13 mouse cellular contexts compared by ENCODE assay signal in the genomic region with DNA sequence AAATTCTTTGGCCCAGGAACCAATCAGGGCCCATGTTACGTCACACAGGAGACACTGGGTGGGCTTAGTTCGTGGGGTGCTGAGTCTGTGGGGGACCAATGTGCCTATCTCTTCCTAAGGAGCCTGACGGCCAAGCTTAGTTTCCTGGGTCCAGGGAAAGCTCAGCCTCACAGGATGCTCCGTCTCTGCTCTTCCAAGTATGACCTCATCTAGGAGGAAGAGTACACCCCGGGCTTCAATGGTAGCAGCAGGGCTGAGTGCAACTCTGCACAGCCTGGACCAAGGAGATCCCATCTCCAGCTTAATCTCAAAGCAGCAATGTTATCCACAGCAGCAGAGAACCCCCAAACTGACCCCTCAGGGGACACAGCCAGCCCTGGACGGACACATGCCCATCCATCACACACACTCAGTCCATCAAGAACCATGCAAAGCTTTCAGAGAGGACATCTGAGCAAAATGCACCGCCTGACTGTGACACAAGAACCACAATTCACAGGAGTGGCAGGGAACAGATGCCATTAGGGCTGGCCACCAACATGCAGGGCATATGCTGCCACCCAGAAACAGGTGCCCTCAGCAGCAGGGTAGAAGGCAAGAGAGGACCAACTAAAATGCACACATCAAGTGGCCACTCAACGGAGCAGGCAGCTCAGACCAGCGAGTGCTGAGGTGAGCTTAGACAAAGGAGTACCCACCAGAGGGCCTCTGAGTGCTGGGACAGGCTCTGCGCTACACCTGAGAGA. TPM values are rescaled to one million over a fixed set of nuclear protein-coding genes. Genes with fewer than 3 reads are reported as not detected.
DNase-seq lines count a peak whose midpoint lies in the region; ATAC-seq and TF ChIP-seq lines count a peak whose summit lies in the region.
"Had no signal": no experiment of that assay in that cellular context is flagged by ENCODE, and none has a peak within 500 bp of the region (broad histone marks: within the 10 kb centered on the region; RNA-seq: fewer than 3 reads in every experiment).

No protein-coding gene starts in this region.

- WGBS in heart, adult 2 months: 45% methylated on average over 10 of the region's 10 CpGs
- WGBS in midbrain, embryonic 12.5 days: 86% methylated on average over 10 of the region's 10 CpGs
- WGBS in midbrain, embryonic 11.5 days: 84% methylated on average over 10 of the region's 10 CpGs
- WGBS in hindbrain, embryonic 12.5 days: 85% methylated on average over 10 of the region's 10 CpGs
- WGBS in neural tube, embryonic 15.5 days: 80% methylated on average over 10 of the region's 10 CpGs

- peak overlapping the region; percentile 56 for H3K27ac ChIP-seq in heart, adult 2 months
- H3K27ac ChIP-seq in midbrain, embryonic 12.5 days (replicated peaks): no peak overlapping the region
- H3K27ac ChIP-seq in midbrain, embryonic 11.5 days (ENCODE audit: low read depth, low read length): no peak overlapping the region
- no peak overlapping the region for H3K27ac ChIP-seq in hindbrain, embryonic 12.5 days
- peak overlapping the region; percentile 76 for H3K27ac ChIP-seq in neural tube, embryonic 15.5 days (replicated peaks)
- H3K27ac ChIP-seq: kidney, postnatal 0 days; limb, embryonic 13.5 days had no signal

- no peak overlapping the region for H3K4me3 ChIP-seq in heart, adult 2 months
- no peak overlapping the region for H3K4me3 ChIP-seq in midbrain, embryonic 12.5 days
- no peak overlapping the region for H3K4me3 ChIP-seq in midbrain, embryonic 11.5 days (ENCODE audit: low read depth, low read length)
- H3K4me3 ChIP-seq in hindbrain, embryonic 12.5 days: no peak overlapping the region
- no peak overlapping the region for H3K4me3 ChIP-seq in neural tube, embryonic 15.5 days (replicated peaks)
- H3K4me3 ChIP-seq: limb, embryonic 13.5 days had no signal

- no peaks in the 10 kb centered on the region for H3K36me3 ChIP-seq in heart, adult 2 months (ENCODE audit: control insufficient read depth, insufficient read depth, low read length)
- peaks cover 19% of the 10 kb centered on the region for H3K36me3 ChIP-seq in midbrain, embryonic 12.5 days
- H3K36me3 ChIP-seq in midbrain, embryonic 11.5 days (ENCODE audit: control insufficient read depth, insufficient read depth, low read length): peaks cover 10% of the 10 kb centered on the region
- peaks cover 15% of the 10 kb centered on the region for H3K36me3 ChIP-seq in hindbrain, embryonic 12.5 days
- H3K36me3 ChIP-seq in neural tube, embryonic 15.5 days: peaks cover 13% of the 10 kb centered on the region

- no peak for TF ChIP-seq POLR2A in heart, adult 2 months (IDR thresholded peaks at IDR 0.05; ENCODE audit: insufficient read depth, low read depth, low read length)

- no peak for TF ChIP-seq CTCF in heart, adult 2 months (IDR thresholded peaks at IDR 0.05)

- no peak for TF ChIP-seq EP300 in heart, adult 2 months (IDR thresholded peaks at IDR 0.05; ENCODE audit: insufficient read depth, low read depth, low read length)

- peaks cover 2% of the 10 kb centered on the region for H3K79me2 ChIP-seq in heart, adult 2 months (replicated peaks; ENCODE audit: control insufficient read depth, insufficient read depth, low read length)

- H3K9me3 ChIP-seq in midbrain, embryonic 12.5 days: no peaks in the 10 kb centered on the region
- H3K9me3 ChIP-seq in midbrain, embryonic 11.5 days (ENCODE audit: control insufficient read depth, low read length): no peaks in the 10 kb centered on the region
- H3K9me3 ChIP-seq in hindbrain, embryonic 12.5 days (replicated peaks): no peaks in the 10 kb centered on the region
- H3K9me3 ChIP-seq in neural tube, embryonic 15.5 days (replicated peaks): no peaks in the 10 kb centered on the region
- H3K9me3 ChIP-seq: limb, embryonic 13.5 days had no signal

- peaks cover 51% of the 10 kb centered on the region for H3K4me1 ChIP-seq in heart, adult 2 months (ENCODE audit: control insufficient read depth, insufficient read depth, low read length)
- peaks cover 54% of the 10 kb centered on the region for H3K4me1 ChIP-seq in midbrain, embryonic 12.5 days
- H3K4me1 ChIP-seq in midbrain, embryonic 11.5 days (ENCODE audit: control insufficient read depth, insufficient read depth, low read length): peaks cover 29% of the 10 kb centered on the region
- H3K4me1 ChIP-seq in hindbrain, embryonic 12.5 days: peaks cover 61% of the 10 kb centered on the region
- H3K4me1 ChIP-seq in neural tube, embryonic 15.5 days: peaks cover 64% of the 10 kb centered on the region

- H3K27me3 ChIP-seq in heart, adult 2 months (ENCODE audit: control insufficient read depth, insufficient read depth, low read length): no peaks in the 10 kb centered on the region
- no peaks in the 10 kb centered on the region for H3K27me3 ChIP-seq in midbrain, embryonic 12.5 days
- no peaks in the 10 kb centered on the region; the same call in 1 of the 2 replicates for H3K27me3 ChIP-seq in midbrain, embryonic 11.5 days (ENCODE audit: control insufficient read depth, insufficient read depth, low read length)
- no peaks in the 10 kb centered on the region for H3K27me3 ChIP-seq in hindbrain, embryonic 12.5 days
- no peaks in the 10 kb centered on the region for H3K27me3 ChIP-seq in neural tube, embryonic 15.5 days (replicated peaks)
- H3K27me3 ChIP-seq: limb, embryonic 13.5 days; Patski had no signal

- H3K4me2 ChIP-seq in midbrain, embryonic 12.5 days (replicated peaks): 0 out of 2 replicates have a peak overlapping the region, but pooled peaks have one; percentile 91
- no peak overlapping the region for H3K4me2 ChIP-seq in midbrain, embryonic 11.5 days
- H3K4me2 ChIP-seq in hindbrain, embryonic 12.5 days (replicated peaks): peak overlapping the region; percentile 19; the same call in 1 of the 2 replicates
- H3K4me2 ChIP-seq in neural tube, embryonic 15.5 days: peak overlapping the region; percentile 93

- H3K9ac ChIP-seq in heart, adult 2 months (ENCODE audit: low read depth, low read length): no peak overlapping the region
- H3K9ac ChIP-seq in midbrain, embryonic 12.5 days (replicated peaks): peak overlapping the region; percentile 37; the same call in 1 of the 2 replicates
- H3K9ac ChIP-seq in midbrain, embryonic 11.5 days (ENCODE audit: low read length): no peak overlapping the region
- 0 out of 2 replicates have a peak overlapping the region, but pooled peaks have one; percentile 18 for H3K9ac ChIP-seq in hindbrain, embryonic 12.5 days
- no peak overlapping the region for H3K9ac ChIP-seq in neural tube, embryonic 15.5 days (replicated peaks)

- DNase-seq in heart, adult 2 months: no peak
- no peak for DNase-seq in heart, postnatal 25 days (ENCODE audit: low spot score)
- no peak for DNase-seq in midbrain, embryonic 11.5 days (ENCODE audit: low spot score, missing footprints)
- DNase-seq in frontal cortex, postnatal 25 days (ENCODE audit: low spot score in 2 of 2): no peak
- DNase-seq in adrenal gland, postnatal 14 days: no peak
- DNase-seq: gastrocnemius, postnatal 25 days; lung, postnatal 10 days had no signal

- no peak for ATAC-seq in midbrain, embryonic 12.5 days (ENCODE audit: low FRiP score, low read depth)
- ATAC-seq in midbrain, embryonic 11.5 days (ENCODE audit: low FRiP score): no peak
- ATAC-seq in hindbrain, embryonic 12.5 days (ENCODE audit: low FRiP score): no peak
- no peak for ATAC-seq in neural tube, embryonic 15.5 days (ENCODE audit: low FRiP score)
- ATAC-seq: Patski had no signal

- intact Hi-C loops in heart, adult 2 months (cut with DNase I): no loop called here
- intact Hi-C loops in heart, postnatal 25 days (cut with DNase I): no loop called here

RNA-seq across cellular contexts. Expression of a gene that starts 2.9 kb away (rescaled TPM):
- 10 to 100 TPM; 85.9 to 93.3 TPM for total RNA-seq in heart, adult 2 months (2021)
- polyA plus RNA-seq in heart, adult 2 months (2012; rRNA removed): 106 and 107 TPM in 2 replicates
- total RNA-seq in heart, postnatal 25 days (2021): 10 to 100 TPM; 82.3 to 89.7 TPM
- 38.2 and 39.3 TPM in 2 replicates for polyA plus RNA-seq in midbrain, embryonic 12.5 days (2016; fragmentation: Nextera tagmentation; extraction: Ambion mirVana)
- polyA plus RNA-seq in midbrain, embryonic 11.5 days (2014; fragmentation: Nextera tagmentation; extraction: Ambion mirVana): 15.8 and 18.4 TPM in 2 replicates
- polyA plus RNA-seq in hindbrain, embryonic 12.5 days (2016; fragmentation: Nextera tagmentation; extraction: Ambion mirVana): 39.6 and 39.7 TPM in 2 replicates
- 45.2 and 48.5 TPM in 2 replicates for polyA plus RNA-seq in neural tube, embryonic 15.5 days (2015; fragmentation: Nextera tagmentation; extraction: Ambion mirVana)
- 32.1 and 36.3 TPM in 2 replicates for total RNA-seq in adrenal gland, postnatal 14 days (2021)

RNA-seq across cellular contexts. Expression of a gene that starts 32.5 kb away (rescaled TPM):
- total RNA-seq in heart, adult 2 months (2021): 1 to 10 TPM; 3.4 to 4.2 TPM
- 3.6 and 4.7 TPM in 2 replicates for polyA plus RNA-seq in heart, adult 2 months (2012; rRNA removed)
- total RNA-seq in heart, postnatal 25 days (2021): 1 to 10 TPM; 4.0 to 4.3 TPM
- 13.2 and 14.0 TPM in 2 replicates for polyA plus RNA-seq in midbrain, embryonic 12.5 days (2016; fragmentation: Nextera tagmentation; extraction: Ambion mirVana)
- polyA plus RNA-seq in midbrain, embryonic 11.5 days (2014; fragmentation: Nextera tagmentation; extraction: Ambion mirVana): 7.8 and 8.7 TPM in 2 replicates
- 16.9 and 19.6 TPM in 2 replicates for polyA plus RNA-seq in hindbrain, embryonic 12.5 days (2016; fragmentation: Nextera tagmentation; extraction: Ambion mirVana)
- 16.0 and 18.0 TPM in 2 replicates for polyA plus RNA-seq in neural tube, embryonic 15.5 days (2015; fragmentation: Nextera tagmentation; extraction: Ambion mirVana)
- 4.4 and 19.1 TPM in 2 replicates for total RNA-seq in adrenal gland, postnatal 14 days (2021)

RNA-seq across cellular contexts. Expression of a gene that starts 39.2 kb away (rescaled TPM):
- total RNA-seq in heart, adult 2 months (2021): 10 to 100 TPM; 22.3 to 26.0 TPM
- polyA plus RNA-seq in heart, adult 2 months (2012; rRNA removed): 19.0 and 20.3 TPM in 2 replicates
- total RNA-seq in heart, postnatal 25 days (2021): 10 to 100 TPM; 22.5 to 30.5 TPM
- polyA plus RNA-seq in midbrain, embryonic 12.5 days (2016; fragmentation: Nextera tagmentation; extraction: Ambion mirVana): 17.3 and 17.5 TPM in 2 replicates
- 18.6 and 21.4 TPM in 2 replicates for polyA plus RNA-seq in midbrain, embryonic 11.5 days (2014; fragmentation: Nextera tagmentation; extraction: Ambion mirVana)
- 18.8 and 18.9 TPM in 2 replicates for polyA plus RNA-seq in hindbrain, embryonic 12.5 days (2016; fragmentation: Nextera tagmentation; extraction: Ambion mirVana)
- 35.8 and 46.3 TPM in 2 replicates for polyA plus RNA-seq in neural tube, embryonic 15.5 days (2015; fragmentation: Nextera tagmentation; extraction: Ambion mirVana)
- total RNA-seq in adrenal gland, postnatal 14 days (2021): 30.6 and 36.6 TPM in 2 replicates

Comparison
In these comparisons a context has a peak if more than half of its experiments do, and no peak if none do; other contexts are left out.
1. H3K9ac ChIP-seq: peak in midbrain, embryonic 12.5 days (single experiment) and hindbrain, embryonic 12.5 days (single experiment); none in heart, adult 2 months (single experiment), midbrain, embryonic 11.5 days (single experiment) and neural tube, embryonic 15.5 days (single experiment).
2. H3K27ac ChIP-seq: peak in heart, adult 2 months (single experiment) and neural tube, embryonic 15.5 days (single experiment); none in midbrain, embryonic 12.5 days (single experiment), midbrain, embryonic 11.5 days (single experiment) and hindbrain, embryonic 12.5 days (single experiment).